Mouse (Mus musculus) MEL-GATA-1-ER (cell line): ENCODE measurements around the gene Zfp563.
A peak's percentile ranks its signal among the peaks of the same experiment; 100 is the strongest.

Source experiments
- DNase-seq: peaks from one replicate; pipeline ENCODE4 v3.0.0-alpha.2; 2012; ENCODE audit warnings: low read depth; ENCODE audit errors: extremely low read depth

Zfp563 gene

GRCm38 (mm10) chr17:33089220-33089949 is at the start of gene Zfp563:
Gene Zfp563 (plus strand): TSS chr17:33089310.
- peak; percentile 69 for DNase-seq

GRCm38 (mm10) chr17:33058791-33059190 is 30.3 kb upstream of the Zfp563 start:
- DNase-seq: no peak

GRCm38 (mm10) chr17:33063001-33063400 is 26.1 kb upstream of the Zfp563 start:
- DNase-seq: no peak

- no peak for DNase-seq
Measured at GRCm38 (mm10) chr17:33067958-33068357, 21.2 kb upstream of the Zfp563 start, which contains the start of gene 4921501E09Rik. Gene 4921501E09Rik (minus strand): TSS chr17:33068058.

- no peak for DNase-seq
Measured at GRCm38 (mm10) chr17:33091630-33092029, 2.5 kb downstream of the Zfp563 start.

GRCm38 (mm10) chr17:33092391-33093193 is 3.5 kb downstream of the Zfp563 start:
- DNase-seq: peak; percentile 31

- no peak for DNase-seq
Measured at GRCm38 (mm10) chr17:33097396-33097795, 8.3 kb downstream of the Zfp563 start.

- DNase-seq: no peak
Measured at GRCm38 (mm10) chr17:33124546-33124945, 35.4 kb downstream of the Zfp563 start.

- DNase-seq: no peak
Measured at GRCm38 (mm10) chr17:33126257-33126656, 37.1 kb downstream of the Zfp563 start.

GRCm38 (mm10) chr17:33139261-33139820 is 50.2 kb downstream of the Zfp563 start, which contains the start of gene Morc2b:
Gene Morc2b (minus strand): TSS chr17:33139683.
- no peak for DNase-seq
